Mouse (Mus musculus) urinary bladder, postnatal 25 days (tissue): ENCODE results near the gene Dpep1.
"Not testable (repeated sequence)": the region's sequence is repeated elsewhere in the genome, so short reads cannot be mapped to it uniquely, and the experiment has no call there.

ENCODE experiments used
- DNase-seq: peaks from one replicate; pipeline ENCODE4 v3.0.0; 2022; ENCODE audit warnings: low spot score

Gene Dpep1

GRCm38 (mm10) chr8:123185566-123186409 lies at the start of gene Dpep1:
Gene Dpep1, plus strand, starts transcription at chr8:123186242.
- peak; percentile 20 for DNase-seq

- no peak for DNase-seq
Observed at GRCm38 (mm10) chr8:123136287-123136686, 49.8 kb upstream of the Dpep1 start.

GRCm38 (mm10) chr8:123137645-123138077 lies 48.4 kb upstream of the Dpep1 start:
- peak; percentile 50 for DNase-seq

GRCm38 (mm10) chr8:123138741-123139140 lies 47.3 kb upstream of the Dpep1 start:
- no peak for DNase-seq

GRCm38 (mm10) chr8:123141741-123142462 lies 44.1 kb upstream of the Dpep1 start:
- DNase-seq, result peak; percentile 62

GRCm38 (mm10) chr8:123145279-123145678 lies 40.8 kb upstream of the Dpep1 start:
- DNase-seq, result peak; percentile 32

GRCm38 (mm10) chr8:123146390-123146789 lies 39.7 kb upstream of the Dpep1 start:
- no peak for DNase-seq

GRCm38 (mm10) chr8:123150737-123151171 lies 35.3 kb upstream of the Dpep1 start:
- no peak for DNase-seq

GRCm38 (mm10) chr8:123155177-123155576 lies 30.9 kb upstream of the Dpep1 start:
- no peak for DNase-seq

- no peak for DNase-seq
Observed at GRCm38 (mm10) chr8:123156070-123156773, 29.8 kb upstream of the Dpep1 start.

- no peak for DNase-seq
Observed at GRCm38 (mm10) chr8:123157888-123158465, 28.1 kb upstream of the Dpep1 start, which contains the start of gene Sult5a1. Gene Sult5a1, minus strand, starts transcription at chr8:123158315.

- peak; percentile 4 for DNase-seq
Observed at GRCm38 (mm10) chr8:123181391-123181790, 4.7 kb upstream of the Dpep1 start.

GRCm38 (mm10) chr8:123188006-123188405 lies 2.0 kb downstream of the Dpep1 start:
- DNase-seq, result no peak

GRCm38 (mm10) chr8:123188841-123189240 lies 2.8 kb downstream of the Dpep1 start:
- DNase-seq, result no peak

GRCm38 (mm10) chr8:123190678-123191077 lies 4.6 kb downstream of the Dpep1 start:
- DNase-seq, result peak; percentile 67

GRCm38 (mm10) chr8:123191908-123192307 lies 5.9 kb downstream of the Dpep1 start:
- DNase-seq, result no peak

GRCm38 (mm10) chr8:123193771-123194170 lies 7.7 kb downstream of the Dpep1 start:
- DNase-seq, result no peak

GRCm38 (mm10) chr8:123197016-123197415 lies 11.0 kb downstream of the Dpep1 start:
- not testable (repeated sequence) for DNase-seq

GRCm38 (mm10) chr8:123199864-123200263 lies 13.8 kb downstream of the Dpep1 start:
- DNase-seq, result no peak

- DNase-seq, result peak; percentile 66
Observed at GRCm38 (mm10) chr8:123202288-123202687, 16.2 kb downstream of the Dpep1 start.

GRCm38 (mm10) chr8:123203571-123203970 lies 17.5 kb downstream of the Dpep1 start:
- no peak for DNase-seq

- DNase-seq, result no peak
Observed at GRCm38 (mm10) chr8:123211876-123212275, 25.8 kb downstream of the Dpep1 start.
